Mouse (Mus musculus) hindbrain, embryonic 11.5 days (tissue): ENCODE measurements around the gene Dlgap1. TPM values are rescaled to one million over a fixed set of nuclear protein-coding genes. Genes with fewer than 3 reads are reported as not detected.
A peak's percentile ranks its signal among the peaks of the same experiment; 100 is the strongest.

Experiments
- ATAC-seq: fragments of 200-750 bp; cut with Nextera tagmentation; 2 replicates; pipeline ENCODE4 v1.8.0; 2017; ENCODE audit warnings: mild to moderate bottlenecking, moderate TSS enrichment, moderate library complexity; ENCODE audit not compliant: low FRiP score
- DNase-seq: peaks from one replicate; pipeline ENCODE4 v3.0.0-alpha.2; 2015; ENCODE audit warnings: low spot score
- H3K27ac ChIP-seq: fragments of 300-500 bp; sonication (generic); 2 replicates; pipeline ENCODE4 v1.5.1; 2014; ENCODE audit warnings: mild to moderate bottlenecking, low read depth, low read length
- H3K27me3 ChIP-seq: fragments of 300-500 bp; sonication (generic); 2 replicates; pipeline ENCODE4 v1.6.1; 2014; ENCODE audit warnings: mild to moderate bottlenecking, low read length, moderate library complexity, mixed read lengths; ENCODE audit not compliant: control insufficient read depth, insufficient read depth
- H3K36me3 ChIP-seq: fragments of 300-500 bp; sonication (generic); 2 replicates; pipeline ENCODE4 v1.6.1; 2014; ENCODE audit warnings: mild to moderate bottlenecking, low read length, moderate library complexity, mixed read lengths; ENCODE audit not compliant: control insufficient read depth, insufficient read depth
- H3K4me1 ChIP-seq: fragments of 300-500 bp; sonication (generic); replicated peaks from 2 replicates; pipeline ENCODE4 v1.6.1; 2014; ENCODE audit warnings: low read length, mixed read lengths; ENCODE audit not compliant: control insufficient read depth, insufficient read depth
- H3K4me2 ChIP-seq: fragments of 300-500 bp; sonication (generic); replicated peaks from 2 replicates; pipeline ENCODE4 v1.6.1; 2014; ENCODE audit warnings: mild to moderate bottlenecking, low read depth, low read length
- H3K4me3 ChIP-seq: fragments of 300-500 bp; sonication (generic); 2 replicates; pipeline ENCODE4 v1.5.1; 2014; ENCODE audit warnings: low read depth, low read length
- H3K9ac ChIP-seq: fragments of 300-500 bp; sonication (generic); 2 replicates; pipeline ENCODE4 v1.6.1; 2014; ENCODE audit warnings: low read depth, low read length
- H3K9me3 ChIP-seq: fragments of 300-500 bp; sonication (generic); 2 replicates; pipeline ENCODE4 v1.6.1; 2016; ENCODE audit warnings: low read length; ENCODE audit not compliant: control insufficient read depth
- WGBS: fragments of 180-500 bp; shearing (Covaris S2); extraction: QIAGEN DNeasy Blood & Tissue Kit; methylation state at CpG from one replicate; pipeline ENCODE4 v1.1.7; 2014; 5-methylcytosine and 5-hydroxymethylcytosine counted together
- polyA plus RNA-seq: library from polyadenylated mRNA; unstranded; fragments of >200 nt; fragmentation: Nextera tagmentation; extraction: Ambion mirVana; gene quantifications from 2 replicates; pipeline ENCODE4 v1.2.1, GENCODE M21; 2014

Gene Dlgap1
- polyA plus RNA-seq, 1 experiment from 2014 or later, result 4.4 TPM

DNA sequence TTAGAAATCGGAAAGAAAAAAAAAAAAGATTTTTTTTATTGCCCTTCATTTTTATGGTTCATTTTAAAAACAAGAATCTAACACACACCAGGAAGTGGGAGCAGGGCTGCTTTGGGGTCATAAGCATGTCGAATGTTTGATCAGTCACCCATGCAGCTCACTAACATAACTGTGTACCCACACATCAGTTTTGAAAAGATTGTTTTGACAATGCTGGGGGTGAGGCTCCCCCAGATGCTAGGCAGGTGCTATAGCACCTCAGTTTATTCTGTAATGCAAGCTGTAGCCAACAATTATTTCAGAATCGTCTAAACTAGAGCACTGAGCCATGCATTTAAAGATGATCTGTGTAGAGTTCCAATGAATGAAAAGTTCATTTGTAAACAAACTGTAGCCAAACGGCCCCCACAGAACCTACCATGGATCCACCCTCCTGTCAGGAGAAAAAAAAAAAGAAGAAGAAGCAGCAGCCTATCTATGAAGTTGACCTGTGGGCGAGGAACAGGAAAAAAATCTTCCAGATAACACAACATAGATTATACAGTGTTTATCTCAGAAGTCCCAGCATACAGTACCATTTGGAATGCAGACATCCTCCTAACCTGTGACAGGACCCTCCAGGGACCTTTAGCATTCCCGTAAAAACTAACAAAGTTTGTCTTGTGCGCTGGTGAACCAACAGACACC lies 780.2 kb downstream of the Dlgap1 start:
- no peak for DNase-seq
- Histone ChIP-seq H3K9ac (no peak overlapping the region), H3K4me2 (no peak overlapping the region), H3K4me3 (no peak overlapping the region), H3K4me1 (peaks cover 5% of the 10 kb centered on the region; the same call in 1 of the 2 replicates), H3K36me3 (no peaks in the 10 kb centered on the region), H3K27ac (no peak overlapping the region), H3K9me3 (no peaks in the 10 kb centered on the region), H3K27me3 (peaks cover 2% of the 10 kb centered on the region; the same call in 1 of the 2 replicates)
- no peak for ATAC-seq
- 43% methylated on average over 7 of the region's 7 CpGs for WGBS

DNA sequence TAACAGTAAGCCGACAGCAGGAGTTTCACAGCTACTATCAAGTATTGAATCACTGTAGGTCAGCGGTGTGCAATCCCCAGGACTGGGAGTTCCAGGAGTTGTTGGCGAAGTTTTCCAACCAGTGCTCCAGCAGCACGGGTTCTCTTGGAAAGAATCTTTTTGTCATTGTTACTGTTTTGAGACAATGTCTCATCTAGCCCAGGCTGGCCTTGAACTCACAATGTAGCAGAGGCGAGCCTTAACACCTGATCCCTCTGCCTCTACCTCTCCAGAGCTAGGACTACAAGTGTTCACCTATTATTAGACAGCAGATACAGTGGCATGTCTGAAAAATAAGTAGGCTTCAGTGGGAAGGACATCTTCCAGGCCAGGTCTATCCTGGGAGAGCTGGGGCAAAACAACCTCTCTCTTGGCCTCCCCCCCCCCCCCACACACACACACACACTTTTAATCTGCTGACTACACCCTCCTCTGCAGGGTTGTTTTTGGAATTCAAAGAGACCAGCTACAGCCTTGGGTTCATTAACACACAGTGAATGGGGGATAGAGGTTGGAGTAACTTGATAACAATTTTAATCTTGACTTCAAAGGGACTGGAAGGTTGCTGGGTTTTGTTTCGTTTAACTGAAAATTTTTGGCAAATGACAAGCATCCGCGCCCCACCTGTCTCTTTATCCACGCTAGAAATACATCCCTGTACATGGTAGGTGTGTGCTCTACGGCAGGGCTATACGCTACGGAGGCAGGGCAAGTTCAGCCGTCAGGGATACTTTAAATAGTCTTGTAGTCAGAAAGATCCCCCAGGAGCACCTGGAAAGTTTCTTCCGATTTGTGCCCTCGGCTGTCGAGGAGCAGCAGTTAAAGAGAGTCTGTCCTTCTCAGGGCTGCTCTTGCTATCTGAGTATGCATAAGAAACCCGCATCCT lies 781.6 kb downstream of the Dlgap1 start:
- no peaks in the 10 kb centered on the region for H3K9me3 ChIP-seq
- H3K4me3 ChIP-seq, result no peak overlapping the region
- 42% methylated on average over 17 of the region's 17 CpGs for WGBS
- H3K9ac ChIP-seq, result no peak overlapping the region
- no peaks in the 10 kb centered on the region for H3K36me3 ChIP-seq
- H3K4me1 ChIP-seq, result peaks cover 5% of the 10 kb centered on the region; the same call in 1 of the 2 replicates
- H3K27me3 ChIP-seq, result peaks cover 4% of the 10 kb centered on the region; the same call in 1 of the 2 replicates
- H3K27ac ChIP-seq, result no peak overlapping the region; the same call in 1 of the 2 replicates
- peak overlapping the region; percentile 51 for H3K4me2 ChIP-seq
- DNase-seq (no peak), ATAC-seq (no peak)

DNA sequence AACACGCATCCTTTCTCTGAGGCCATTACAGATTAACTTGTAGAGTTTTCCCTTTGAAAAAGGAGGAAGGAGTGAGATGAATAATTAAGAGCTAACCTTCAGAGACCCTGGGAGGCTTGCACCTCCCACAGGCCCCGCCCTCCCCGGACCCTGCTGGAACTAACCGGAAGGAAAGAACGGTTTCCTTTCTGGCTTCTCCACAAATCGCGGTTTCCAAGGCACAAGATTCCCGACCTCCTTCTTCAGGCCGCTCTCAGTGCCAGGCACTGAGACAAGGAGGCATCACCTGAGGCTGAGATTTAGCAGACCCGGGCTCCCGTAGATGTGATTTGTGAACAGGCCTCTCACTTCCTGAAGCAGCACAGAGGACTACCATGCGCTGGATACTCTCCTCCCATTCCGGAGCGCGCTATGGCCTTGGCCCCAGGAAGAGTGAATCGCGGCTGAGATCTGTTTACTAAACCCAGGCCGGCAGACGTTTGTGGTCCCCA lies 782.3 kb downstream of the Dlgap1 start:
- peaks cover 7% of the 10 kb centered on the region; the same call in 1 of the 2 replicates for H3K4me1 ChIP-seq
- WGBS, result 2% methylated on average over 19 of the region's 19 CpGs
- peaks cover 4% of the 10 kb centered on the region; the same call in 1 of the 2 replicates for H3K27me3 ChIP-seq

DNA sequence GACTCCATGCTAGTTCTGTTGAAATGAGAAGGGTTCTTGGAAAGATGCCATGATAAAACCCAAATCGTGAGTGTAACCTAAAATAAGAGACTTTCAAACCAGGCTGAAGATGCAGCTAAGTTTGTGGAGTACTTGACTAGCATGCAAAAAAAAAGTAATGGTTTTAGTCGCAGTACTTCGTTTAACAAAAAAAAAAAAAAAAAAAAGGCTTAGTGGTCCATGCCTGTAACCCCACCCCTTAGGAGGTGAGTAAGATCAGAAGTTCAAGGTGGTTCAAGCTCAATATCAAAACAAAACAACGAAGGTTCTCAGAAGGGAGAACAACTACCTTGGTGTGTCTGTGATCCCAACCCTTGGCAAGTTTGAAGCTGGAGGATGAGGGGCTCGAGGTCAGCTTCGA lies 782.8 kb downstream of the Dlgap1 start:
- Histone ChIP-seq H3K4me3 (no peak overlapping the region; the same call in 1 of the 2 replicates), H3K9ac (no peak overlapping the region), H3K9me3 (no peaks in the 10 kb centered on the region), H3K27me3 (peaks cover 4% of the 10 kb centered on the region; the same call in 1 of the 2 replicates), H3K27ac (no peak overlapping the region), H3K36me3 (no peaks in the 10 kb centered on the region), H3K4me2 (peak overlapping the region; percentile 51), H3K4me1 (peaks cover 6% of the 10 kb centered on the region; the same call in 1 of the 2 replicates)
- 54% methylated on average over 6 of the region's 6 CpGs for WGBS
- ATAC-seq, result no peak
- DNase-seq, result no peak

More for the DNA sequence above, 782.3 kb downstream of the Dlgap1 start:
- peak overlapping the region; percentile 51 for H3K4me2 ChIP-seq
- no peaks in the 10 kb centered on the region for H3K9me3 ChIP-seq
- DNase-seq (peak; percentile 69), ATAC-seq (no peak)
- peak overlapping the region; percentile 43; the same call in 1 of the 2 replicates for H3K9ac ChIP-seq
- peak overlapping the region; percentile 30 for H3K4me3 ChIP-seq
- no peaks in the 10 kb centered on the region for H3K36me3 ChIP-seq
- no peak overlapping the region for H3K27ac ChIP-seq

DNA sequence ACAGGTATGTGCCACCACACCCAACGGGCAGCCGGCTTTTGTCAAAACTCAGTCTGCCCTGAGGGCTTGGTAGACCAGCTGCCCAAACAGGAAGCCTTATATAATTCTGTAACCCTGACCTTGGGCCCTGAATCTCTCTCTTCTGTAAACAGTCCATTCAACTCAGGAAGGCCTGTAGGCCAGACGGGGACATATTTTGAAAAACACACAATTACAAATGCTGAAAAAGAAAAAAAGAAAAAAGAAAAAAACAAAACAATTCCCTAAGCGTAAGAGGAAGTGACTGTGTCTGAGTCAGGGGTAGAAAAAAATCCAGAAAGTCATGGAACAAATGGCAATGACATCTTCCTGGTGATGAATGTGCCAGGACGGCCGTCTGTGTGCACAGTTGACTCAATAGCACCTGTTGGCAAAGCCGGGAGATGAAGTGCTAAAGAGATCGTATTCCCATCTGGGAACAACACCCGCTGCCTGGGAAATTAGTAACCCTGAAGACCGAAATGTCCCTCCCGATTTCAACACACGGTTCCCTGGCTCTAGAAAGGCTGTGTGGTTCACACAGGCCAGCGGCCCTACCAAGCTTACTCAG lies 784.7 kb downstream of the Dlgap1 start:
- Histone ChIP-seq H3K9me3 (no peaks in the 10 kb centered on the region), H3K4me1 (peaks cover 3% of the 10 kb centered on the region; the same call in 1 of the 2 replicates), H3K27ac (no peak overlapping the region), H3K4me2 (no peak overlapping the region), H3K36me3 (no peaks in the 10 kb centered on the region), H3K9ac (no peak overlapping the region), H3K27me3 (peaks cover 4% of the 10 kb centered on the region; the same call in 1 of the 2 replicates), H3K4me3 (no peak overlapping the region)
- 69% methylated on average over 13 of the region's 13 CpGs for WGBS
- DNase-seq (no peak), ATAC-seq (no peak)

DNA sequence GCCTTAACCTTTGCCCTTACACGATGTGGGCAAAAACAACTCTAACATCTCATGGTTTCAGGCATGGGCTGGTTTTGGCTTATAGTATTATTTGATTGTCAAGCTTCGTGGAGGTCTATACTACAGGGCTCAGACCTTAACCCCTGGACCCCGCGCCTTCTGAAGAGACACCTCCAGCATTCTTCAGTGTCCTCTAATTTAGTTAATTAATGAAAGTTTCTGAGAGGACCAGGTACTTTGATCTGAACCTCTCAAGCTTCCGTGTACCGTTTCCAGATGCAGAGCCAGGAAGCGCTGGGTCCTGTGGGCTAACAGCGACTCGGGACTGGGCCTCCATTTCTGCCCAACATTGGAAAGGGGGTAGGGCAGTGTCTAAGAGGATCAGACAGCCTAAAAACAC lies 785.2 kb downstream of the Dlgap1 start:
- 86% methylated on average over 9 of the region's 9 CpGs for WGBS

DNA sequence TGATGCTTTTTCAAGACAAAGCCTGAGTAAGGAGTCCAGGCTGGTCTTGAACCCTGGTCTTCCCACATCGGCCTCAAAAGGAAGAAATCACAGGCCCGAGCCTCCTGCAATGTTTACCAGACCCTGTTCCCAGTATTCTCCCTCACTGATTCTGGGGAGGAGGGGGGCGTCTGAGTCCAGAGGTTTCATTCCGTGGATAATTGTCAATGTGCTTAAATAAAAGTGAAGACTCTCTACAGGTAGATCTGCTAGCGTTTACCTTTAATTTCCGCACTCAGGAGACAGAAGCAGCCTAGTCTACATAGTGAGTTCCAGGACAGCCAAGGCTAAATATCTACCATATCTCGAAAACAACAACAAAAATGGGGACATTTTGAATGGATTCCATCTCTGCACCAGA lies 785.8 kb downstream of the Dlgap1 start:
- 0 out of 2 replicates have a peak overlapping the region, but pooled peaks have one; percentile 55 for H3K27ac ChIP-seq
- H3K4me2 ChIP-seq, result no peak overlapping the region
- H3K9ac ChIP-seq, result no peak overlapping the region
- DNase-seq (no peak), ATAC-seq (no peak)
- peaks cover 4% of the 10 kb centered on the region; the same call in 1 of the 2 replicates for H3K27me3 ChIP-seq
- H3K4me1 ChIP-seq, result 0 out of 2 replicates have a peak, but pooled peaks cover 2% of the 10 kb centered on the region
- no peak overlapping the region for H3K4me3 ChIP-seq
- H3K36me3 ChIP-seq, result no peaks in the 10 kb centered on the region
- WGBS, result 57% methylated on average over 7 of the region's 7 CpGs
- no peaks in the 10 kb centered on the region for H3K9me3 ChIP-seq

More for the DNA sequence above, 785.2 kb downstream of the Dlgap1 start:
- H3K27ac ChIP-seq, result no peak overlapping the region
- H3K4me3 ChIP-seq, result no peak overlapping the region
- no peak for ATAC-seq
- no peak for DNase-seq
- H3K4me1 ChIP-seq, result 0 out of 2 replicates have a peak, but pooled peaks cover 2% of the 10 kb centered on the region
- no peak overlapping the region for H3K4me2 ChIP-seq
- no peaks in the 10 kb centered on the region for H3K9me3 ChIP-seq
- no peak overlapping the region for H3K9ac ChIP-seq
- H3K36me3 ChIP-seq, result no peaks in the 10 kb centered on the region
- peaks cover 4% of the 10 kb centered on the region; the same call in 1 of the 2 replicates for H3K27me3 ChIP-seq

DNA sequence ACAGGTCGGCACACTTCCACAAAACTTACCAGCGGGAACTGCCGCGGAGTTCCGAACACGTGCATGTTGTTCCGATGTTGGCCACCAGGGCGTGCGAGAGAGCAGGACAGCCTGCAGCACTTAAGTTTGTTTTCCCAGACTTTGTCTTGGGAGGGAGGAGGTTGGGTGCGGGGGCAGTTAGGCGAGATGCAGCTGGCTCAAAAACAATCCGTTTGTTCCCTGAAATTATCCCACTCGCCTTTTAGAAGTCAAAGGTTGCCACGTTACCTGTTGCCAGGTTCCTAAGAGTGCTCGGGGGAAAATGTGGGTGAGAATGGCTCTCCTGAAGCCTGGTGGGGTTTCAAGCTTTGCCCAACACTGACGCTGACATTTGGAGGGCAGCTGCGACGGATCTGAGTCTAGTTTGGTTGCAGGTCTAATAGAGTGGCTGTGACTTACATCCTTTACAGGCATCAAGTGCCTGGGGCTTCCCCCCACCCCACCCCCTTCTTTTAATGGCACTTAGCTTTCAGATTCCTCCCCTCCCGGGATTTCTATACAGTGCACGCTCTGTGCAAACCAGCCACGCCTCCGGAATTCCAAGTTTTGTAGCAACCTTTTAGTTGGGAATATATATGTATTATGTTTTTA lies 786.3 kb downstream of the Dlgap1 start:
- peak overlapping the region; percentile 53 for H3K4me2 ChIP-seq
- WGBS, result under 1% methylated on average over 22 of the region's 22 CpGs

More for the DNA sequence above, 786.3 kb downstream of the Dlgap1 start:
- H3K36me3 ChIP-seq, result no peaks in the 10 kb centered on the region
- H3K4me3 ChIP-seq, result peak overlapping the region; percentile 27
- H3K27me3 ChIP-seq, result peaks cover 4% of the 10 kb centered on the region; the same call in 1 of the 2 replicates
- peak overlapping the region; percentile 55 for H3K27ac ChIP-seq
- H3K4me1 ChIP-seq, result 0 out of 2 replicates have a peak, but pooled peaks cover 2% of the 10 kb centered on the region
- no peaks in the 10 kb centered on the region for H3K9me3 ChIP-seq
- ATAC-seq, result peak; percentile 80
- peak overlapping the region; percentile 16 for H3K9ac ChIP-seq
- DNase-seq, result peak; percentile 96
